Mouse (Mus musculus): ENCODE data around the gene Cstad. TPM values are rescaled to one million over a fixed set of nuclear protein-coding genes. Genes with fewer than 3 reads are reported as not detected.

Gene Cstad
- polyA plus RNA-seq, 1 experiment from 2014 or later: 1.4 TPM

DNA sequence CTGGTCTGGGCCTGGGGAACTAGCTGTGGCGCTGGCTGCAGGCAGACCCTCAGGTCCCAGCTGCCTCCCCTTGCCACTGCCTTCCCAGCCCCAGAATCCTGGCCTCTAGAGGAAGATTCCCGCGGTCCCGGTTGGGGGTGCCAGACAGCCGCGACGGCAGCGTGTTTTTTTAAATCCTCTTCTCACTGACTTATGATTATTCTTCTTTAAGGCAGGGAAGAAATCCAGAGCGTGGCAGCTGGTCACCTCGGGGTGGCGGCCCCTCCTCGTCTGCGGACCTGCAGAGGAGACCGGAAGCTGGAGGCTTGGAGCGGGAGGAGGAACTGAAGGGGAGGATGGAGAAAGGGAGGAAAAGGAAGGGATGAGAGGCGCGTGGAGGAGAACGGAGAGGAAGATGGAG is 18.7 kb downstream of the Cstad start:
- peak overlapping the region; percentile 21; the same call in 1 of the 2 replicates for H3K4me3 ChIP-seq (ENCODE audit: low read length)
- peak overlapping the region; percentile 47 for H3K27ac ChIP-seq (ENCODE audit: low read length)
- H3K9ac ChIP-seq (ENCODE audit: low read length): peak overlapping the region; percentile 40
- peak overlapping the region; percentile 53 for H3K4me2 ChIP-seq (ENCODE audit: low read depth, low read length)
- 5% methylated on average over 18 of the region's 18 CpGs for WGBS
- H3K36me3 ChIP-seq (ENCODE audit: control insufficient read depth, insufficient read depth): no peaks in the 10 kb centered on the region
- no peaks in the 10 kb centered on the region for H3K9me3 ChIP-seq (replicated peaks; ENCODE audit: control insufficient read depth, low read length)
- peaks cover 18% of the 10 kb centered on the region for H3K4me1 ChIP-seq (ENCODE audit: control insufficient read depth, insufficient read depth, low read length)
- H3K27me3 ChIP-seq (ENCODE audit: control insufficient read depth, insufficient read depth, low read length): no peaks in the 10 kb centered on the region
- peak; percentile 49; the same call in 1 of the 2 replicates for ATAC-seq (replicated peaks; ENCODE audit: extremely low read depth, insufficient read depth, low FRiP score)

DNA sequence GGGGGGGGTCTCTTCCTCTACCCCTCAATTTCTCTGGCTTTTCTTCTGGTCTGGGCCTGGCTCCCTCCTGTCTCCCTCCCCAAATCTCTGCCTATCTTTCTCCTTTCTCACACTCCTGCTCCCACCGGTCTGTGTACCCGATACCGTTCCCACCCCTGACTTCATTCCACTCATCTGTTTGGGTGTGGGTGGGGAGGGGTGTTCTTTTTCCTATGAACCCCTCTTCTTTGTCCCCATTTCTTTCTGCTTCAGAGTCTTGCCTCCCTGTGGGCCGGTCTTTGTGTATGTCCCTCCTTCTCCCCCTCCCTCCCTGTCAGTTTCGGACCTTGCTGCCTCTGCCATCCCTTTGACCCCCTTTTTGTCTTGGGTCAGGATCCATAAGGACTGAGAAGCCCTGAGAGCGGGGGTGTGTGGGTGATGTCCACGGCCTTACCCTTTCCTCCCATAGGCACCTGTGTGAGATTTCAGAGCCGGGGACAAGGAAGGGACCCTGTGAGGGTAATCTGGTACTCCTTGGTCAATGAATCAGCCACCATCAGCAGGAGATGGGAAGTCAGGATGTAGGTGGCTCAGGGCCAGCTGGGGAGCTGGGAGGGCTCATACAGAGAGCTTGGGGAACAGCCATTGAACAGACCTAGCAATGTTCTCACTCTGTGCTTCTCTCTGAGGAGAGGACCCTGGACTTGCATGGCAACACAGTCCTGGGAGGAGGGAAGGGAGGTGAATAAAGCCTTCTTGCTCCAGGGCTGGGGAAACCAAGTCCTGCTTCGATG is 19.5 kb downstream of the Cstad start:
- Histone ChIP-seq H3K27me3 (ENCODE audit: control insufficient read depth, insufficient read depth, low read length) (no peaks in the 10 kb centered on the region), H3K27ac (ENCODE audit: low read length) (peak overlapping the region; percentile 4), H3K4me2 (ENCODE audit: low read depth, low read length) (peak overlapping the region; percentile 53), H3K36me3 (ENCODE audit: control insufficient read depth, insufficient read depth) (no peaks in the 10 kb centered on the region), H3K4me3 (ENCODE audit: low read length) (no peak overlapping the region), H3K9me3 (replicated peaks; ENCODE audit: control insufficient read depth, low read length) (no peaks in the 10 kb centered on the region; the same call in 1 of the 2 replicates), H3K4me1 (ENCODE audit: control insufficient read depth, insufficient read depth, low read length) (peaks cover 25% of the 10 kb centered on the region), H3K9ac (ENCODE audit: low read length) (peak overlapping the region; percentile 40)
- 56% methylated on average over 9 of the region's 9 CpGs for WGBS
- ATAC-seq (replicated peaks; ENCODE audit: extremely low read depth, insufficient read depth, low FRiP score): no peak

DNA sequence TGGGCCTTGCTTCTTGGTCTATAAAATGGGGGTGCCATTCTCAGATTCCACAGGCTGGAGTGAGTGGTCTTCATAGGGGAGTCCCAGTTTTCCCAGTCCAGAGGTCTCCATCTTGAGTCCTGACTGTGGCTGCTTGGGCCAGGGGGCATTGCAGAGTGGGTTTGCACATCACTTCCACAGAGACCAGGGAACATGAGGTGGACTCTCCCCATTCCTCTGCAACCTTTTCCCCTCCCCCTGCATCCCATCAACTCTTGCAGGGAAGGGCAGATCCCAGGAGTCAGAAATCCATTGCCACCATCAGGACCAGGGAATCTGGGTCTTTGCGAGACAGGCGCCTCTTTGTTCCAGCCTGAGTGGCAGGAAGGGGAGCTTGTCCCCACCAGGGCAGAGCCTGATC is 21.0 kb downstream of the Cstad start:
- no peaks in the 10 kb centered on the region; the same call in 1 of the 2 replicates for H3K9me3 ChIP-seq (replicated peaks; ENCODE audit: control insufficient read depth, low read length)
- no peak overlapping the region for H3K4me3 ChIP-seq (ENCODE audit: low read length)
- ATAC-seq (replicated peaks; ENCODE audit: extremely low read depth, insufficient read depth, low FRiP score): no peak
- peaks cover 25% of the 10 kb centered on the region for H3K4me1 ChIP-seq (ENCODE audit: control insufficient read depth, insufficient read depth, low read length)
- no peaks in the 10 kb centered on the region for H3K36me3 ChIP-seq (ENCODE audit: control insufficient read depth, insufficient read depth)
- H3K9ac ChIP-seq (ENCODE audit: low read length): no peak overlapping the region
- no peak overlapping the region for H3K4me2 ChIP-seq (ENCODE audit: low read depth, low read length)
- H3K27ac ChIP-seq (ENCODE audit: low read length): no peak overlapping the region
- no peaks in the 10 kb centered on the region for H3K27me3 ChIP-seq (ENCODE audit: control insufficient read depth, insufficient read depth, low read length)
- 81% methylated on average over 2 of the region's 2 CpGs for WGBS

GRCm38 (mm10) chr2:30616464-30616863 is 21.6 kb downstream of the Cstad start:
- WGBS: 80% methylated on average over 6 of the region's 6 CpGs
- Histone ChIP-seq H3K27ac (ENCODE audit: low read length) (no peak overlapping the region), H3K36me3 (ENCODE audit: control insufficient read depth, insufficient read depth) (no peaks in the 10 kb centered on the region)

DNA sequence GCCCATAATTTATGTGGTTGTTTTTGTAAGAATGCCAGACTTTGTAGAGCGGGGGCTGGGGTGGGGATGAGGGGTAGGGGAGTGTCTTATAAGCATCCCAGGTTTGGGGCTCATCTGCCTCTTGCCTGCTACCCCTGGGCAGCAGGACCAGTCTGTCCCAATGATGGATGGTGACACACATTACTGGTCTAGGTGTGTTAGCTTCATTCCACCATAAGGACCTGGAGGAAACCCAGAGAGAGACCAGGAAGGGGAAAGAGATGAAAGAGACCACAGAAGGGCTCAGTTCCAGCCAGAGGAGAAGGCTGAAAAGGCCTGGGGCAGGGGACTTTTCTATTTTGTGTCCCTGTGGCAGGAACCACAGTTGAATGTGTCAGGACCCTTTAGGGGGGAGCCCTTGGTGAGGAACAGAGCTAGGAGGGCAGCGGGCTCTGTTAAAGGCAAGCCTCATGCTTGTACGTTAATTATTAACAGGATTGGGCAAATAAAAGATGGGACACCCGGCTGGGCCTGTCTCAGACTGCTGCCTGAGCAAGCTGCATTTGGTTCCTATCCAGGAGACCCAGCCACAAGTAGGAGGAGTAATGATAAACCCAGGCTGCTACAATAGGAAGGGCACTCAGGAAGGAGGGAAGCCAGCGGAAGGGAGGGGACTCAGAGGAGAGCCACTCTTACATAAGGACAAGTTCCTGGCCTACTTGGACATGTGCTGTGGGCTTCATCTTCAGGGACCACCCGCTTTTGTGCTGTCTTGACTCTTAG is 23.8 kb downstream of the Cstad start:
- Histone ChIP-seq H3K4me1 (ENCODE audit: control insufficient read depth, insufficient read depth, low read length) (peaks cover 22% of the 10 kb centered on the region), H3K9ac (ENCODE audit: low read length) (peak overlapping the region; percentile 31), H3K36me3 (ENCODE audit: control insufficient read depth, insufficient read depth) (no peaks in the 10 kb centered on the region), H3K9me3 (replicated peaks; ENCODE audit: control insufficient read depth, low read length) (no peaks in the 10 kb centered on the region; the same call in 1 of the 2 replicates), H3K27ac (ENCODE audit: low read length) (peak overlapping the region; percentile 73), H3K4me3 (ENCODE audit: low read length) (no peak overlapping the region), H3K4me2 (ENCODE audit: low read depth, low read length) (no peak overlapping the region), H3K27me3 (ENCODE audit: control insufficient read depth, insufficient read depth, low read length) (no peaks in the 10 kb centered on the region)
- 0 out of 2 replicates have a peak, but pooled peaks have one; percentile 33 for ATAC-seq (replicated peaks; ENCODE audit: extremely low read depth, insufficient read depth, low FRiP score)
- WGBS: 66% methylated on average over 6 of the region's 6 CpGs

More at GRCm38 (mm10) chr2:30616464-30616863, 21.6 kb downstream of the Cstad start:
- Histone ChIP-seq H3K9me3 (replicated peaks; ENCODE audit: control insufficient read depth, low read length) (no peaks in the 10 kb centered on the region; the same call in 1 of the 2 replicates), H3K4me3 (ENCODE audit: low read length) (no peak overlapping the region), H3K4me1 (ENCODE audit: control insufficient read depth, insufficient read depth, low read length) (peaks cover 25% of the 10 kb centered on the region), H3K9ac (ENCODE audit: low read length) (no peak overlapping the region), H3K4me2 (ENCODE audit: low read depth, low read length) (no peak overlapping the region), H3K27me3 (ENCODE audit: control insufficient read depth, insufficient read depth, low read length) (no peaks in the 10 kb centered on the region)
- no peak for ATAC-seq (replicated peaks; ENCODE audit: extremely low read depth, insufficient read depth, low FRiP score)

DNA sequence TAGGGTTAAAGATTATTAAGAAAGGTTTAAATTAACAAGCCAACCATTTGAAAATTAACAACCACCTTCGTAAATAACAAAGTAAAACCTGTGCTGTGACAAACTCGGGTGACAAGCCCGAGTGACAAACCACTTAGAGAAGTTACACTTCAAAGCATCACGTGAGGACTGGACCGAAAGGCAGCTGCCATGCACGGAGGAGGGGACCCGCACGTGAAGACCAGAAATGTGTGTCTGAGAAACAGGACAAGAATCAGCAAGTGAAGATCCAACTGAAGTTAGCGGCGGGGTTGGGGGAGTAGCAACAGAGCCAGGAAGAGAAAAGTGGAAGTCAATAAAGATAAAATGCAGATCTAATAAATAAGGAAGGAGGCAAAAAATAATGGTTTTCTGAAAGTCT is 29.0 kb downstream of the Cstad start:
- H3K9ac ChIP-seq (ENCODE audit: low read length): no peak overlapping the region
- H3K4me2 ChIP-seq (ENCODE audit: low read depth, low read length): no peak overlapping the region
- peaks cover 4% of the 10 kb centered on the region for H3K4me1 ChIP-seq (ENCODE audit: control insufficient read depth, insufficient read depth, low read length)
- no peak overlapping the region for H3K4me3 ChIP-seq (ENCODE audit: low read length)
- no peak for ATAC-seq (replicated peaks; ENCODE audit: extremely low read depth, insufficient read depth, low FRiP score)
- no peaks in the 10 kb centered on the region for H3K36me3 ChIP-seq (ENCODE audit: control insufficient read depth, insufficient read depth)
- H3K9me3 ChIP-seq (replicated peaks; ENCODE audit: control insufficient read depth, low read length): no peaks in the 10 kb centered on the region; the same call in 1 of the 2 replicates
- 49% methylated on average over 10 of the region's 10 CpGs for WGBS
- no peak overlapping the region for H3K27ac ChIP-seq (ENCODE audit: low read length)
- no peaks in the 10 kb centered on the region for H3K27me3 ChIP-seq (ENCODE audit: control insufficient read depth, insufficient read depth, low read length)

DNA sequence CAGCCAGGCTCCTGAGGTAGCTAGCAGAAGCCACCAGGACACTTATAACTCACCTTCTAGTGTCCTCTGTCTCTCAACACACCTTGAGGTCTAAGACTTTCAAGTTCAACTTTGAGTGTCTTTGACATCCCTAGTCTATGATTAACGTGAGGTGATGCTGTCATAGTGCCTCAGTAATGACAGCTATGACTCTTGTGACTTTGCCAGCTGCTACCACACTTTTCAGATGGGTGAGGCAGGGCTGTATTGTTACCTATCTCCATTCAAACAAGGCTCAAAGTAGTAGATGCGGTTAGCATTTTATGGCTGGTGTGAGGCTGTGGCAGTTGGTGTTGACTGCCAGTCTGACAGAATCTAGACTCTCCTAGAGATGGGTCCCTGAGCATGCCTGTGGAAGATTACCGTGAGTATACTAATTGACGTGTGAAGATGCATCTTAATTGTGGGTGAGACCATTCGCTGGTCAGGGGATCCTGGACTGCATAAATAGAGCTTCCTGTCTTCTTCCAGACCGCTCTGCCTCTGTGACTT is 30.5 kb downstream of the Cstad start:
- 72% methylated on average over 6 of the region's 6 CpGs for WGBS
- H3K36me3 ChIP-seq (ENCODE audit: control insufficient read depth, insufficient read depth): no peaks in the 10 kb centered on the region
- ATAC-seq (replicated peaks; ENCODE audit: extremely low read depth, insufficient read depth, low FRiP score): no peak
- H3K9ac ChIP-seq (ENCODE audit: low read length): no peak overlapping the region
- H3K4me3 ChIP-seq (ENCODE audit: low read length): no peak overlapping the region
- no peaks in the 10 kb centered on the region for H3K4me1 ChIP-seq (ENCODE audit: control insufficient read depth, insufficient read depth, low read length)
- no peaks in the 10 kb centered on the region for H3K27me3 ChIP-seq (ENCODE audit: control insufficient read depth, insufficient read depth, low read length)
- H3K4me2 ChIP-seq (ENCODE audit: low read depth, low read length): no peak overlapping the region
- no peaks in the 10 kb centered on the region for H3K9me3 ChIP-seq (replicated peaks; ENCODE audit: control insufficient read depth, low read length)
- H3K27ac ChIP-seq (ENCODE audit: low read length): no peak overlapping the region

- ATAC-seq (replicated peaks; ENCODE audit: extremely low read depth, insufficient read depth, low FRiP score): peak; percentile 28; the same call in 1 of the 2 replicates
- 58% methylated on average over 17 of the region's 17 CpGs for WGBS
Measured at GRCm38 (mm10) chr2:30626058-30626675, 31.3 kb downstream of the Cstad start.

More at GRCm38 (mm10) chr2:30626058-30626675, 31.3 kb downstream of the Cstad start:
- no peak overlapping the region for H3K4me3 ChIP-seq (ENCODE audit: low read length)
- H3K4me2 ChIP-seq (ENCODE audit: low read depth, low read length): peak overlapping the region; percentile 12
- H3K9me3 ChIP-seq (replicated peaks; ENCODE audit: control insufficient read depth, low read length): no peaks in the 10 kb centered on the region
- H3K27me3 ChIP-seq (ENCODE audit: control insufficient read depth, insufficient read depth, low read length): no peaks in the 10 kb centered on the region
- H3K4me1 ChIP-seq (ENCODE audit: control insufficient read depth, insufficient read depth, low read length): no peaks in the 10 kb centered on the region
- H3K27ac ChIP-seq (ENCODE audit: low read length): peak overlapping the region; percentile 4; the same call in 1 of the 2 replicates
- H3K36me3 ChIP-seq (ENCODE audit: control insufficient read depth, insufficient read depth): no peaks in the 10 kb centered on the region
- H3K9ac ChIP-seq (ENCODE audit: low read length): no peak overlapping the region; the same call in 1 of the 2 replicates

Data from heart, embryonic 16.5 days (tissue).